Mouse (Mus musculus) limb, embryonic 14.5 days (tissue): ENCODE results near the gene Nr3c2. TPM values are rescaled to one million over a fixed set of nuclear protein-coding genes. Genes with fewer than 3 reads are reported as not detected.

Experiments used
- ATAC-seq: fragments of 200-750 bp; cut with Nextera tagmentation; 2 replicates; pipeline ENCODE4 v1.8.0; 2017; ENCODE audit warnings: low read depth, moderate number of reproducible peaks, moderate TSS enrichment; ENCODE audit not compliant: low FRiP score
- DNase-seq: peaks from one replicate; pipeline ENCODE4 v3.0.0-alpha.2; 2015; ENCODE audit warnings: low spot score
- H3K27ac ChIP-seq: fragments of 300-500 bp; sonication (generic); replicated peaks from 2 replicates; pipeline ENCODE4 v1.5.1; 2014; ENCODE audit warnings: low read depth, mild to moderate bottlenecking, low read length, moderate library complexity, mixed read lengths
- H3K27me3 ChIP-seq: fragments of 300-500 bp; sonication (generic); 2 replicates; pipeline ENCODE4 v1.6.1; 2014; ENCODE audit warnings: low read length, mixed read lengths; ENCODE audit not compliant: control insufficient read depth, insufficient read depth
- H3K36me3 ChIP-seq: fragments of 300-500 bp; sonication (generic); 2 replicates; pipeline ENCODE4 v1.6.1; 2014; ENCODE audit warnings: mild to moderate bottlenecking, low read length, moderate library complexity, mixed read lengths; ENCODE audit not compliant: control insufficient read depth, insufficient read depth
- H3K4me1 ChIP-seq: fragments of 300-500 bp; sonication (generic); 2 replicates; pipeline ENCODE4 v1.6.1; 2014; ENCODE audit warnings: antibody characterized with exemption, low read length, mixed read lengths; ENCODE audit not compliant: control insufficient read depth, insufficient read depth
- H3K4me2 ChIP-seq: fragments of 300-500 bp; sonication (generic); replicated peaks from 2 replicates; pipeline ENCODE4 v1.6.1; 2014; ENCODE audit warnings: low read depth, mild to moderate bottlenecking, low read length, moderate library complexity; ENCODE audit not compliant: severe bottlenecking
- H3K4me3 ChIP-seq: fragments of 300-500 bp; sonication (generic); replicated peaks from 2 replicates; pipeline ENCODE4 v1.5.1; 2014; ENCODE audit warnings: low read length
- H3K9ac ChIP-seq: fragments of 300-500 bp; sonication (generic); 2 replicates; pipeline ENCODE4 v1.6.1; 2014; ENCODE audit warnings: mild to moderate bottlenecking, low read depth, low read length, moderate library complexity; ENCODE audit not compliant: severe bottlenecking
- H3K9me3 ChIP-seq: fragments of 300-500 bp; sonication (generic); 2 replicates; pipeline ENCODE4 v1.6.1; 2016; ENCODE audit warnings: low read length; ENCODE audit not compliant: control insufficient read depth
- POLR2A ChIP-seq: fragments of 200-500 bp; IDR thresholded peaks from 2 replicates; pipeline ENCODE4 v1.8.0; 2012; ENCODE audit warnings: inconsistent platforms, mild to moderate bottlenecking, moderate library complexity, borderline replicate concordance; ENCODE audit not compliant: insufficient read depth, insufficient read length; ENCODE audit errors: extremely low read depth
- WGBS: fragments of 180-500 bp; shearing (Covaris S2); extraction: QIAGEN DNeasy Blood & Tissue Kit; methylation state at CpG from one replicate; pipeline ENCODE4 v1.1.7; 2014; 5-methylcytosine and 5-hydroxymethylcytosine counted together
- polyA plus RNA-seq, 2 experiments: library from polyadenylated mRNA; depleted of rRNA in 1 of 2; stranded (reverse) in 1 of 2; unstranded in 1 of 2; fragments of >200 nt; fragmentation: Nextera tagmentation in 1 of 2; extraction: Ambion mirVana in 1 of 2; gene quantifications; 2 replicates each; pipeline versions ENCODE4 v1.2.1 to v1.2.3; 2012 to 2014

The Nr3c2 gene
- polyA plus RNA-seq, 2 experiments: 2.1 to 6.1 TPM

- WGBS: 84% methylated on average over 10 of the region's 10 CpGs
- no peak overlapping the region for H3K4me2 ChIP-seq
- no peak overlapping the region for H3K27ac ChIP-seq
- no peak overlapping the region for H3K9ac ChIP-seq
- TF ChIP-seq POLR2A: no peak
- no peak overlapping the region for H3K4me3 ChIP-seq
- H3K27me3 ChIP-seq: no peaks in the 10 kb centered on the region
- DNase-seq: no peak
- H3K9me3 ChIP-seq: no peaks in the 10 kb centered on the region
- H3K36me3 ChIP-seq: no peaks in the 10 kb centered on the region
- no peaks in the 10 kb centered on the region for H3K4me1 ChIP-seq
- ATAC-seq: no peak; the same call in 1 of the 2 replicates
Observed at GRCm38 (mm10) chr8:77098101-77098500, 198.9 kb downstream of the Nr3c2 start.

- H3K4me2 ChIP-seq: no peak overlapping the region
- ATAC-seq (no peak), DNase-seq (no peak)
- no peaks in the 10 kb centered on the region for H3K9me3 ChIP-seq
- 85% methylated on average over 2 of the region's 2 CpGs for WGBS
- no peaks in the 10 kb centered on the region for H3K4me1 ChIP-seq
- no peaks in the 10 kb centered on the region for H3K27me3 ChIP-seq
- H3K9ac ChIP-seq: no peak overlapping the region
- TF ChIP-seq POLR2A: no peak
- H3K4me3 ChIP-seq: no peak overlapping the region
- H3K36me3 ChIP-seq: no peaks in the 10 kb centered on the region
- no peak overlapping the region for H3K27ac ChIP-seq
Observed at GRCm38 (mm10) chr8:77100370-77100769, 201.1 kb downstream of the Nr3c2 start.

- no peaks in the 10 kb centered on the region for H3K27me3 ChIP-seq
Observed at GRCm38 (mm10) chr8:77102879-77103278, 203.6 kb downstream of the Nr3c2 start.

GRCm38 (mm10) chr8:77112719-77113118, 213.5 kb downstream of the Nr3c2 start:
- ATAC-seq: no peak
- Histone ChIP-seq H3K27me3 (no peaks in the 10 kb centered on the region), H3K4me2 (no peak overlapping the region), H3K9ac (no peak overlapping the region), H3K4me1 (no peaks in the 10 kb centered on the region), H3K9me3 (no peaks in the 10 kb centered on the region), H3K36me3 (no peaks in the 10 kb centered on the region), H3K4me3 (no peak overlapping the region), H3K27ac (no peak overlapping the region)
- no peak for DNase-seq
- TF ChIP-seq POLR2A: no peak
- WGBS: 76% methylated on average over 2 of the region's 2 CpGs

More at GRCm38 (mm10) chr8:77102879-77103278, 203.6 kb downstream of the Nr3c2 start:
- H3K36me3 ChIP-seq: no peaks in the 10 kb centered on the region
- H3K4me3 ChIP-seq: no peak overlapping the region
- DNase-seq (no peak), ATAC-seq (no peak)
- H3K9ac ChIP-seq: no peak overlapping the region
- no peaks in the 10 kb centered on the region for H3K9me3 ChIP-seq
- no peak overlapping the region for H3K4me2 ChIP-seq
- no peak overlapping the region for H3K27ac ChIP-seq
- no peak for TF ChIP-seq POLR2A
- 88% methylated on average over 7 of the region's 7 CpGs for WGBS
- no peaks in the 10 kb centered on the region for H3K4me1 ChIP-seq

GRCm38 (mm10) chr8:77114769-77115168, 215.5 kb downstream of the Nr3c2 start:
- 84% methylated on average over 10 of the region's 10 CpGs for WGBS
- no peak for DNase-seq
- ATAC-seq: no peak
- Histone ChIP-seq H3K36me3 (no peaks in the 10 kb centered on the region), H3K4me2 (no peak overlapping the region), H3K27me3 (no peaks in the 10 kb centered on the region), H3K9me3 (no peaks in the 10 kb centered on the region), H3K4me1 (no peaks in the 10 kb centered on the region), H3K4me3 (no peak overlapping the region), H3K9ac (no peak overlapping the region), H3K27ac (no peak overlapping the region)
- TF ChIP-seq POLR2A: no peak
